Mouse (Mus musculus) inflammation-experienced regulatory T-cells, adult 6 months (primary cell): ENCODE results near the gene Defa21. TPM values are rescaled to one million over a fixed set of nuclear protein-coding genes. Genes with fewer than 3 reads are reported as not detected.
"Not testable (repeated sequence)": the region's sequence is repeated elsewhere in the genome, so short reads cannot be mapped to it uniquely, and the experiment has no call there.

Experiments
- ATAC-seq: one replicate; pipeline ENCODE4 v1.8.0; 2017
- polyA plus RNA-seq, 3 experiments: library from polyadenylated mRNA; unstranded; fragments of 100-300 nt; shearing (Covaris generic); gene quantifications; one replicate each; pipeline ENCODE4 v1.2.1; 2017

Gene Defa21
- not detected for polyA plus RNA-seq

DNA sequence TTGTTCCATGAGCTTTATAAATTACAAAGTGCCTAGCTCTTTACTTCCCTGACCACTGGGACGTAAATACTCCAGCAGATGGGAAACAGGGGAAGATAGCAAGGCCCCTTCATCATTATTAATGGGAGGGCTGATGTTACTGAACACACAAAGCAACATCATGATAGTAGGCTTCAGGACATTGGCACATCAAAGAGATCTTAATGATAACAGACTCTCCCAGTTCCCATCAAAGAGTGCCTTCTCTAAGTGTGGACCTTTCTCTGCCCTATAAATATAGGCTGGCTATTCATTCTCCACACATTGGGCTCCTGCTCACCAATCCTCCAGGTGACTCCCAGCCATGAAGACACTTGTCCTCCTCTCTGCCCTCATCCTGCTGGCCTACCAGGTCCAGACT, at the start of gene Defa21:
Defa21 (plus strand) TSS at position 301 of the 400 bp plus-strand sequence.
- not testable (repeated sequence) for ATAC-seq

DNA sequence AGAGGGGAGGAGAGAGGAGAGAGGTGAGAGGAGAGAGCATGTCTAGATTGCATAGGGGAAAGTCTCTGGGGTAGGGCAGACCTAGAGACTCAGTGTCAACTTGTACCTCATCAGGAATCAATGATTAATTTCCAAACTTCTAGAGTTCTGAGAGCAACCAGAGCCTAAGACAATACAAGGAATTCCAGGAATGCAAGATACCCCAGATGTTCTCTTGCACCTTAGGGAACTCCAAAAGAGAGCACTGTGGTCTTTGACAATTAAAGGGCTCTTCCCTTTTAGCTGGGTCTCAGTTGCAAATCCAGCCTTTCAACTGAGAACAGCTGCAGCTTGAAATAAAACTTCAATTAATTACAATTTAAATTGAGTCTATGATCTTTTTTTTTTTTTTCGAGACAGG, 45.5 kb upstream of the Defa21 start:
- no peak for ATAC-seq

DNA sequence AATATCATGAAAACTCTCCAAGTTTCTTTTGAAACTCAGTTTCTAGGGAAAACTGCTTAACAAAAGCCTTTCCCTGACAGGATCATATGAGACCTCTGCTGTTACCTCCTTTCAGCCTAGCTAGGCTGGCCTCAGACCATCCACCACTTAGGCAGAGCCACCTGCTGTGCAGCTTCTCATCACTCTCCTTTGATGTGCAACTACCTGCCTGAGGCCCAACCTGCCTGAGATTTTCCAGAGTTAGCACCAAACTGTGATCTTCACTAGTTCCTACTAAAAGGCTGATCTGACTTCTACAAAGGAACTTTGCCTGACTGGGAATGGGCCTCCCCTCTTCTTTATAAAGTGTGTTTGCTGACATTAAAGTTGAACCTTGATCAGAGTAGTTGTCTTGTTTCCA, 31.3 kb upstream of the Defa21 start:
- not testable (repeated sequence) for ATAC-seq

DNA sequence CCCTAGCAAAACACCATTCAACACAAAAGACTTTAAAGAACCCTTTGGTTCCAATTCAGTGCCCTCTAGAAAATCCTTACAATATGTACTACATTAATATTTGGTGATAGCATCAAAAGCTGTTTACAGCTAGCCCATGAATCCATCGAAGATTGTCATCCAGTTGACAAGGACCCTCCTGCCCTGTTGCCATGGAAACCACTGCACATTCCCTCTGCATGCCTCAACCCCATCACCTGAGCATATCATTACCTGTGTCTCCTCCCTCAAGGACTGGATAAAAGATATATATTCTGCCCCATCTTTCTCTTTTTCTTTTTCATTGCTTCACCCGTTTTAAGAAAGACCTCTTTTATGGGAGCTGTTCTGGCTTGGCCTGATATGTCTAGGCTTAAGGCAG, 28.6 kb upstream of the Defa21 start:
- ATAC-seq, result no peak

DNA sequence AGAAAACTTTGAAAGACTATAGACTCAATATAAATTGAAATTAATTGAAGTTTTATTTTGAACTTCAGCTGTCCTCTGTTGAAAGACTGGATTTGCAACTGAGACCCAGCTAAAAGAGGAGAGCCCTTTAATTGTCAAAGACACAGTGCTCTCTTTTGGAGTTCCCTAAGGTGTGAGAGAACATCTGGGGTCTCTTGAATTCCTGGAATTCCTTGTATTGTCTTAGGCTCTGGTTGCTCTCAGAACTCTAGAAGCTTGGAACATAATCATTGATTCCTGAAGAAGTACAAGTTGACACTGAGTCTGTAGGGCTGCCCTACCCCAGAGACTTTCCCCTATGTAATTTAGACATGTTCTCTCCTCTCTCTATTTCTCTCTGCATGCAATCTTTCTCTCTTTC, 28.1 kb upstream of the Defa21 start:
- no peak for ATAC-seq

DNA sequence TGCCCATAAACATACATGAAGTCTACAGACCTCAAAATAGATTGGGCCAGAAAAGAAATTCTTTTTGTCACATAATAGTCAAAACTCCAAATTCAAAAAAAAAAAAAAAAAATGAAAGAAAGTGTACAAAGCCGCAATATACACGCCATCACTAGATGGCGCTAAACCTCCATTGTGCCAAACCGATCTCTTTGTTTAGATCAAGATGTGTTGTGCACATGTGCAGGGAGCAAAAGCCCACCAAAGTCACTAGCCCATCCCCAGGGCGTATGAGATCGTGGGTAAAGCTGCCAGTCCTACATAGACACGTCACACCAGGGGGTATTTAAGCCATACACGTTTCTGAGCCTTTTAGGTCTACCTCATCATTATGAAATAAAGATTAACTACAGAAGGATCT, 24.2 kb upstream of the Defa21 start:
- no peak for ATAC-seq

DNA sequence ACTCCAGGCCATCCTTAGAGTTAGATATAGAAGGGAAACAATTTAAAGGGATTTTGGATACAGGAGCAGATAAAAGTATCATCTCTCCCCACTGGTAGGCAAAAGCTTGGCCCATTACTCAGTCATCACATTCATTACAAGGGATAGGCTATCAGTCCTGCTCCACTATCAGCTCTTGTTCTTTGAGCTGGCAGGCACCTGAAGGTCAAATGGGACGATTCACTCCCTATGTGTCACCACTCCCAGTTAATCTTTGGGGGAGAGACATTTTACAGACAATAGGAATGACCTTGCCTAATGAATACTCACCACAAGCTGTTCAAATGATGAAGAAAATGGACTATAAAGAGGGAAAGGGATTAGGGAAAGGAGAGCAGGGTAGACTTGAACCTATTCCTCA, 18.5 kb upstream of the Defa21 start:
- no peak for ATAC-seq

DNA sequence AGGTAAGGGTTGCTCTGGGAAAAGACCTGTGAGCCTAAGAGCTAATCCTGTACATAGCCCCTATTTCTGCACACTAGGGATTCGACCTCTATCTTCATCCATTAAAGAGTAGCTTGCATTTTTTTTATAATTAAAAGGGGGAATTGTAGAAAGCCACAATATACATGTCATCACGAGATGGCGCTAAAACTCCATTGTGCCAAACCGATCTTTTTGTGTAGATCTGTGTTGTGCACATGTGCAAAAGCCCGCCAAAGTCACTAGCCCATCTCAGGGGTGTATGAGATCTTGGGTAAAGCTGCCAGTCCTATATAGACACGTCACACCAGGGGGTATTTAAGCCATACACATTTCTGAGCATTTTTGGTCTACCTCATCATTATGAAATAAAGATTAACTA, 16.8 kb upstream of the Defa21 start:
- not testable (repeated sequence) for ATAC-seq

DNA sequence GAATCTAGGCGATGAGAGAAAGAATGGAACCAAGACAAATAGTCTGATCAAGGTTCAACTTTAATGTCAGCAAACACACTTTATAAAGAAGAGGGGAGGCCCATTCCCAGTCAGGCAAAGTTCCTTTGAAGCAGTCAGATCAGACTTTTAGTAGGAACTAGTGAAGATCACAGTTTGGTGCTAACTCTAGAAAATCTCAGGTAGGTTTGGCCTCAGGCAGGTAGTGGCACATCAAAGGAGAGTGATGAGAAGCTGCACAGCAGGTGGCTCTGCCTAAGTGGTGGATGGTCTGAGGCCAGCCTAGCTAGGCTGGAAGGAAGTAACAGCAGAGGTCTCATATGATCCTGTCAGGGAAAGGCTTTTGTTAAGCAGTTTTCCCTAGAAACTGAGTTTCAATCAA, 14.8 kb upstream of the Defa21 start:
- not testable (repeated sequence) for ATAC-seq

DNA sequence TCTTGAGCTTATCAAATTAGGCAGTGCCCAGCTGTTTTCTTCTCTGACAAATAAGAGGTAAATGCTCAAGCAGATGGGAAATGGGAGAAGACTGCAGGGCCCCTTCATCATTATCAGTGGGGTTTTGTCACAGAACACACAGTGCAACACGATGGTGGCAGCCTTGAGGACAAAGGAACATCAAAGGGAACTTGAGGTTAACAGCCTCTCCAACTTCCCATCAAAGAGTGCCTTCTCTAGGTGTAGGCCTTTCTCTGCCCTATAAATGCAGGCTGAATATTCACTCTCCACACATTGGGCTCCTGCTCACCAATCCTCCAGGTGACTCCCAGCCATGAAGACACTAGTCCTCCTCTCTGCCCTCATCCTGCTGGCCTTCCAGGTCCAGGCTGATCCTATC, 29.4 kb downstream of the Defa21 start, which contains the start of gene Defa23:
Defa23 (plus strand) TSS at position 301 of the 400 bp plus-strand sequence.
- not testable (repeated sequence) for ATAC-seq

DNA sequence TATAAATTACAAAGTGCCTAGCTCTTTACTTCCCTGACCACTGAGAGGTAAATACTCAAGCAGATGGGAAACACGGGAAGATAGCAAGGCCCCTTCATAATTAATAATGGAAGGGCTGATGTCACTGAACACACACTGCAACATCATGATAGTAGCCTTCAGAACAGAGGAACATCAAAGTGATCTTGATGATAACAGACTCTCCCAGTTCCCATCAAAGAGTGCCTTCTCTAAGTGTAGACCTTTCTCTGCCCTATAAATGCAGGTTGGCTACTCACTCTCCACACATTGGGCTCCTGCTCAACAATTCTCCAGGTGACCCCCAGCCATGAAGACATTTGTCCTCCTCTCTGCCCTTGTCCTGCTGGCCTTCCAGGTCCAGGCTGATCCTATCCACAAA, 39.4 kb downstream of the Defa21 start, which contains the start of gene Defa35:
Defa35 (plus strand) TSS at position 301 of the 400 bp plus-strand sequence.
- not testable (repeated sequence) for ATAC-seq

Other genes starting within 250 kb of the Defa21 start
- not detected for gene Defb33, start 132.9 kb upstream of the Defa21 start, polyA plus RNA-seq
- gene Gm15056, start 122.9 kb upstream of the Defa21 start, polyA plus RNA-seq, result not detected
- not detected for gene Gm6040, start 103.5 kb upstream of the Defa21 start, polyA plus RNA-seq
- not detected for gene AY761185, start 80.8 kb upstream of the Defa21 start, polyA plus RNA-seq
- gene Defa23, start 29.5 kb downstream of the Defa21 start, polyA plus RNA-seq, result not detected
- not detected for gene Defa35, start 39.5 kb downstream of the Defa21 start, polyA plus RNA-seq
- not detected for gene Defa25, start 58.9 kb downstream of the Defa21 start, polyA plus RNA-seq
- gene Gm14851, start 70.5 kb downstream of the Defa21 start, polyA plus RNA-seq, result not detected
- gene Defa30, start 109.1 kb downstream of the Defa21 start, polyA plus RNA-seq, result not detected
- gene Defa22, start 136.7 kb downstream of the Defa21 start, polyA plus RNA-seq, result not detected
- gene Defa31, start 166.1 kb downstream of the Defa21 start, polyA plus RNA-seq, result not detected
- not detected for gene Gm15293, start 176.0 kb downstream of the Defa21 start, polyA plus RNA-seq
- gene Gm15292, start 224.2 kb downstream of the Defa21 start, polyA plus RNA-seq, result not detected